Mouse (Mus musculus): ENCODE measurements around the gene Agfg2. TPM values are rescaled to one million over a fixed set of nuclear protein-coding genes. Genes with fewer than 3 reads are reported as not detected.

The Agfg2 gene
- total RNA-seq, 2 experiments from 2014 or later: 11.8 to 13.3 TPM

DNA sequence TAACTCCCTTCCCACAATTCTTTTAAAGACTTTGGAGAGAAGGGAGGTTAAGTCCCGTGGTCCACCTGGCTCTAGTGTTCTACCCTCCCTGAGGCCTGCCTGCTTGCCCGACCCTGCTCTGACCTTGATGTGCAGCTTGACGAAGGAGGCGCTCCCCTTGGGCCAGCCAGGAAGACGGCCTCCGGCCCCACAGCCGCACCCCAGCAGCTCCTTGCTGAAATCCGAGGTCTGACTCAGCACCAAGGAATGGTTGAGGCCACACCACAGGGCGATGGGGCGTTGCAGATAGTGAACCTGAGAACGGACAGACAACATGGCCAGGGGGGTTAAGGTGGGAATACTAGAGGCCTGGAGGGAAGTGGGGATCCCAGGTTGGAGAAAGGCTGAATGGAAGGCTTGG is 71.0 kb downstream of the Agfg2 start, which contains the start of gene Pcolce:
TSS of gene Pcolce (minus strand) at position 235 of the 400 bp plus-strand sequence.
- no peak for DNase-seq (ENCODE audit: low spot score)
- intact Hi-C loops (cut with DNase I): no loop called here

- intact Hi-C loops (cut with DNase I): no loop called here
- DNase-seq (ENCODE audit: low spot score): no peak
Observed at GRCm38 (mm10) chr5:137613076-137613475, 71.5 kb downstream of the Agfg2 start.

GRCm38 (mm10) chr5:137611245-137611602 is 73.3 kb downstream of the Agfg2 start:
- intact Hi-C loops (cut with DNase I): no loop called here
- DNase-seq (ENCODE audit: low spot score): peak; percentile 69

GRCm38 (mm10) chr5:137610548-137611244 is 73.8 kb downstream of the Agfg2 start:
- intact Hi-C loops (cut with DNase I): no loop called here
- peak; percentile 75 for DNase-seq (ENCODE audit: low spot score)

DNA sequence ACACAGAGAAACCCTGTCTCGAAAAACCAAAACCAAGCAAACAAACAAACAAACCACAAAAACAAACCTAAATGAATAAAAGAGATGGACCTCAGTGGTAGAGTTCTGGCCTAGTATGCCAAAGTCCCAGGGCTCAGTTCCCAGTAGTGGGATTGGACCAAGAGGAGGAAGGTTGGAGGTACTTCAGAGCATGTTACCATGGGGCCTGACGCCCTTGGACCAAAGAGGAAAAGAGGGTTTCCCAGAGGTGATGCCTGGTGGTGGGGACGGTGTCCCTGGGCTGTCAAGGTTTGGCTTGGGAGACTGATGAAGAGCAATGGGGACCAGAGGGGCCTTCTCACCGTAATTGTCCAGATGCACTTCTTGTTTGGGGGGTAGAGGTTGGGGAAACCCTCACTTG is 74.5 kb downstream of the Agfg2 start:
- intact Hi-C loops (cut with DNase I): no loop called here
- no peak for DNase-seq (ENCODE audit: low spot score)

DNA sequence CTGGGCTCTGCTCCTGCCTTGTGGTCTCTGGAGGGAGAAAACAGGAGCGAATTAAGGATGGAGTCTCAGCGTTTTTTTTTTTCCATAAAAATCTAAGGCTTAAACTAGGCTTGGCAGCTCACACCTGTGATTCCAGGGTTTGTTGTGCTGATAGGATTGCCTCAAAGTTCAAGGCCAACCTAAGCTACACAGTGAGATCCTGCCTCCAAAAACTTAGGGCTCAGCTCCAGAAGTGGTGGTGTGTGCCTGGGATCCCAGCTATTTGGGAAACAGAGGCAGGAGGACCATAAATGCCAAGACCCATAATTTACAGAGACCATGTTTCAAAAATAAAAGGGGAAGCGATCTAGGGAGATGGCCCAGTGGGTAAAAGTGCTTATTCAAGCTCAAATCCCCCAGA is 75.2 kb downstream of the Agfg2 start:
- no peak for DNase-seq (ENCODE audit: low spot score)
- intact Hi-C loops (cut with DNase I): no loop called here

DNA sequence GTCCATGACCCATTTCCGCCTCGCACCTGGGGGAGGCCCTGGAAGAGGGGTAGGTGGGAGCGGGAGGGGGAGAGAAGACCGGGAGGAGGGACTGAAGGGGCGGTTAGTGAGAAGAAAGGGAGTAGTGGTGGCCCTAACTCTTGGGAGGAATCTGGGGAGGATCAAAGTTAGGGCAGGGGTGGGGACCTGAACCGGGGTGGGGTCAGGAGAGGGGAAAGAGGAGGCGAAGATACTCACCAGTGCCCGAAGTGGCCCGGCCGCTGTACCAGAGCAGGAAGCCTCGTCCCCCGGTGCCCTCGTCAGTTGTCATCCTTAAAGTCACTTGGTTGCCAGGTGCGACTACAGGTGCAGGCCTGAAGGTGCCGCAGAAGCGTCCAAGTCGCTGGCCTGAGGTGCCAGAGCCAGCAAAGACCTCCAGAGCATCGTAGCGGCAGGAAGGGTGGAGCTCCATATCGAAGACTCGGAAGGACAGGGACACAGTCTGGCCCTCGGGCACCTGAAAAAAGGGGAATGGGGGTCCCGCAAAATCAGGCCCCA is 75.8 kb downstream of the Agfg2 start:
- no peak for DNase-seq (ENCODE audit: low spot score)
- intact Hi-C loops (cut with DNase I): no loop called here

GRCm38 (mm10) chr5:137607860-137608653 is 76.5 kb downstream of the Agfg2 start:
- no peak for DNase-seq (ENCODE audit: low spot score)
- intact Hi-C loops (cut with DNase I): no loop called here

DNA sequence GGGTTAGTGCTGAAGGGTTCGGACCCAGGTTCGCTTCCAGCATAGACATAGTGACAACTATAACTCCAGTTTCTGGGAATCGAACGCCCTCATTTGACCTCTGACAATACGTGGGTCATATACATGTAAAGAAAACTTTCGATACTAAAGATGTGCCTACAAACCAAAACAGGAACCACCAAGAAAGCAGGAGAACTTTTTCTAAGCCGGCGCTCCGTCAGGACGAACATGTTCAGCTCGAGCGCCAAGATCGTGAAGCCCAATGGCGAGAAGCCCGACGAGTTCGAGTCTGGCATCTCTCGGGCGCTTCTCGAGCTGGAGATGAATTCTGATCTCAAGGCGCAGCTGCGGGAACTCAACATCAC is 83.2 kb downstream of the Agfg2 start:
- DNase-seq (ENCODE audit: low spot score): no peak
- intact Hi-C loops (cut with DNase I): loop anchor here (2.0 to 5.0 kb wide), 3 partner anchors 69 to 156 kb away; partner anchors contain the start of genes Epo, Gnb2 and Pop7

GRCm38 (mm10) chr5:137600619-137601364 is 83.7 kb downstream of the Agfg2 start, which contains the start of gene Mospd3:
Gene Mospd3, minus strand, starts transcription at chr5:137601058.
- intact Hi-C loops (cut with DNase I): loop anchor here (2.0 to 5.0 kb wide), 3 partner anchors 68 to 157 kb away; partner anchors contain the start of genes Epo, Gnb2 and Pop7
- DNase-seq (ENCODE audit: low spot score): peak; percentile 92

Other genes starting within 250 kb of the Agfg2 start
- not detected for gene Zan, start 207.7 kb downstream of the Agfg2 start, total RNA-seq (2021)
- gene Pop7, start 182.2 kb downstream of the Agfg2 start, total RNA-seq (2021): 10 to 100 TPM; 14.8 to 15.3 TPM
- gene Gigyf1, start 166.2 kb downstream of the Agfg2 start, total RNA-seq (2021): 10 to 100 TPM; 28.6 to 29.1 TPM
- not detected for gene Epo, start 151.5 kb downstream of the Agfg2 start, total RNA-seq (2021)
- gene Gnb2, start 151.2 kb downstream of the Agfg2 start, total RNA-seq (2021): 100 to 1,000 TPM; 245 to 246 TPM
- gene Actl6b, start 131.2 kb downstream of the Agfg2 start, total RNA-seq (2021): not detected
- under 1 TPM in 1 of 2 experiments, not detected in 1; 0.08 TPM for gene Tfr2, start 114.9 kb downstream of the Agfg2 start, total RNA-seq (2021)
- gene Mospd3, start 83.7 kb downstream of the Agfg2 start, total RNA-seq (2021): 10 to 100 TPM; 16.2 to 17.5 TPM
- 10 to 100 TPM; 66.9 to 71.3 TPM for gene Pcolce, start 70.9 kb downstream of the Agfg2 start, total RNA-seq (2021)
- under 1 TPM; 0.11 to 0.36 TPM for gene Fbxo24, start 55.7 kb downstream of the Agfg2 start, total RNA-seq (2021)
- 10 to 100 TPM; 17.6 to 18.2 TPM for gene Lrch4, start 55.6 kb downstream of the Agfg2 start, total RNA-seq (2021)
- gene Gm20605, start 55.6 kb downstream of the Agfg2 start, total RNA-seq (2021): 1 to 10 TPM; 3.2 to 4.5 TPM
- gene Sap25, start 43.4 kb downstream of the Agfg2 start, total RNA-seq (2021): 1 to 10 TPM; 3.0 to 3.9 TPM
- under 1 TPM; 0.29 to 0.48 TPM for gene Irs3, start 39.0 kb downstream of the Agfg2 start, total RNA-seq (2021)
- under 1 TPM; 0.98 to 0.99 TPM for gene Nyap1, start 56.9 kb upstream of the Agfg2 start, total RNA-seq (2021)
- gene Tsc22d4, start 61.0 kb upstream of the Agfg2 start, total RNA-seq (2021): 100 to 1,000 TPM; 282 to 288 TPM
- gene Ppp1r35, start 94.1 kb upstream of the Agfg2 start, total RNA-seq (2021): 10 to 100 TPM; 11.1 to 13.4 TPM
- gene Mepce, start 102.9 kb upstream of the Agfg2 start, total RNA-seq (2021): 10 to 100 TPM; 20.6 to 29.3 TPM
- under 1 TPM; 0.57 to 0.89 TPM for gene Zcwpw1, start 103.1 kb upstream of the Agfg2 start, total RNA-seq (2021)
- 1 to 10 TPM; 1.7 to 1.9 TPM for gene Pilra, start 151.6 kb upstream of the Agfg2 start, total RNA-seq (2021)
- under 1 TPM; 0.61 to 0.83 TPM for gene Pilrb1, start 173.4 kb upstream of the Agfg2 start, total RNA-seq (2021)
- gene Pilrb2, start 187.1 kb upstream of the Agfg2 start, total RNA-seq (2021): under 1 TPM in 1 of 2 experiments, not detected in 1; 0.81 TPM
- under 1 TPM; 0.17 to 0.31 TPM for gene Cyp3a13, start 236.9 kb upstream of the Agfg2 start, total RNA-seq (2021)

Data from heart, postnatal 25 days (tissue).